Mouse (Mus musculus): ENCODE results near the gene As3mt.
"Not testable (repeated sequence)": the region's sequence is repeated elsewhere in the genome, so short reads cannot be mapped to it uniquely, and the experiment has no call there.

Gene As3mt

GRCm38 (mm10) chr19:46752235-46752634 is 45.0 kb downstream of the As3mt start:
- no peak for DNase-seq (ENCODE audit: low spot score in 2 of 2)

DNA sequence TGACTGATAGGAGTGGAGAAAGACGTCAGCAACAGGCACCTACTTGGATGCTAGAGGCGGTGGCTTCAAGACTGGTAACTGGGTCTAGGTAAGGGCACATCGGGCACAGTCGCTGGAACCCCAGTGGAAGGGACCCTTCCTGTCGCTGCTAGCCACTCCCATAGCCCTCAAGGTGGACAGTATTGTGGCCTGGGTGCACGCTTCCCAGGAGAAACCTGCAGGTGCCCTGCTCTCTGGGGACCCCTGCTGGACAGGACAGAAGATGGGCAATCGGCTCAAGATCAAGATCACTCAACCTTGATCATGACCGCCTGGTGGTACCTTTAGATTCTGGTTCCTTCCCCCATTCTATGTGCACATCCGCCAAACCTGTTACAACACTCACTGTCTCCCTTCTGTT is 47.8 kb downstream of the As3mt start:
- DNase-seq (ENCODE audit: low spot score in 2 of 2) = peak in 1 of 2 experiments; percentile 16

DNA sequence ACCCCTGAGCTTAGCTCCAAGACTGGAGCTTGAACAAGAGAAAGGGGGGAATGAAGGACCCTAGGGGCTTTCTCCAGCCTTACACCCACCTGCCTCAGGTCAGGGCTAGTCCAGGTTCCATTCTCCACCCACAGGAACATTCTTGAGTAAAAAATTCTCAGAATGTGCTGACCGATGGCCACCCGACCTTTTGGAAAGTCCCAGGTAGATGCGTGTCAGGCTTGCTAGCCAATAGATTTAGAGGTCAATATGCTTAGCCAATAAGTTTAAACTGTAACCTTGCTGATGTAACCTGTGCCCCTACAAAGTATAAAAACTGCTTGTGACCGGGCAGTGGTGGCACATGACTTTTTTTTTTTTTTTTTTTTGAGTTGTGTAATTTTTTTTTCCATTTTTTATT is 49.0 kb downstream of the As3mt start:
- DNase-seq (ENCODE audit: low spot score in 2 of 2) = no peak

DNA sequence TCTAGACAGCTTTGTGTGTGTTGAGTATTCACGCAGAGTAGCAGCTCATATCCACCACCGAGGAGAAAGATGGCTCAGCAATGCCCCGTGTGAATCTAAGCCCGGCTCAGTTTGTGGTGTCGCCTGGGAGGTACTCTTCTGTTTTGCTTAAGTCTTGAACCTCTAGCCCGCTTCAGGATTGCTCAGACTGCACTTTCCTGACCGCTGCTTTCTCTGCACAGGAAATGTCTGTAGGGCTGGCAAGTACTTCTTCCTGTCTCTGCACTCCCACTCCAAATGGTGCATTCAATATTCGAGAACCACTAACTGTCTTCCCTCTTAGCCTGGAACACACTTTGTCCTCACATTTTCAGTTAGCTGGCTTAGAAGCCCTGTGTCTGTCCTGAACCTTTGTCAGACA is 51.8 kb downstream of the As3mt start:
- DNase-seq (ENCODE audit: low spot score in 2 of 2) = no peak

GRCm38 (mm10) chr19:46759909-46760308 is 52.7 kb downstream of the As3mt start:
- not testable (repeated sequence) for DNase-seq (ENCODE audit: low spot score in 2 of 2)

GRCm38 (mm10) chr19:46760375-46761160 is 53.3 kb downstream of the As3mt start:
- peak; percentile 71 to 87 for DNase-seq (ENCODE audit: low spot score in 2 of 2)

DNA sequence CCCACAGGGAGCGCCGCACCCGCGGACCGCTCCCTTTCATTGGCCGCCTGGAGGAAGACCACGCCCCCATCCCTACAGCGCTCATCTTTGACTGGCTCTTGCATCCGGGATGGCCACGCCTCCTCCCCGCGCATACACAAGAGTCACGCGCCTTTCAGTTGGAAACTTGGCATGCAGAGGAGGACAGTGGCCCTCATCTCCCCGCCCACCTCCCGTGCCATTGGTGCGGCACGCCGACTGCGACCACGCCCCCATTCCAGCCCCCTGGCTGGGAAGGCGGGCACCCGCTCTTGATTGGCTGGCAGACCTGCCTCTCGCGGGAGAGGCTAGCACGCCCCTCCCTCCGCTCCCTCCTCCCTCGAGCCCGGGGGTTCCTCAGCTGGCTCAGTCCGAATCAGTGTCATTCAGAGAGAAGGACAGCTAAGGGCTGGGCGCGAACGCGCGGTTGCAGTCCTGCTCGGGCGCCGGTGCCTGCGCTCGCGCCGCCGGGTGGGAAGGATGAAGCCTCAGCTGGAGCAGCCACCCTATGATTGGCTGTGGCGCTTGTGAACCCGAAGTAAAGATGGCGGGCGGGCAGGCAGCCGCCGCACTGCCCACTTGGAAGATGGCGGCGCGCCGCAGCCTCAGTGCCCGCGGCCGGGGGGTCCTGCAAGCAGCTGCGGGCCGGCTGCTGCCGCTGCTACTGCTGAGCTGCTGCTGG is 54.1 kb downstream of the As3mt start, which contains the start of gene Cnnm2:
Gene Cnnm2 (plus strand): TSS at position 350 of the 700 bp plus-strand sequence.
- DNase-seq (ENCODE audit: low spot score in 2 of 2) = peak; percentile 99 to 100

GRCm38 (mm10) chr19:46761971-46762290 is 54.7 kb downstream of the As3mt start:
- no peak for DNase-seq (ENCODE audit: low spot score in 2 of 2)

GRCm38 (mm10) chr19:46762291-46762991 is 55.2 kb downstream of the As3mt start:
- peak in 1 of 2 experiments; percentile 37 for DNase-seq (ENCODE audit: low spot score in 2 of 2)

- peak in 1 of 2 experiments; percentile 10 for DNase-seq (ENCODE audit: low spot score in 2 of 2)
Observed at GRCm38 (mm10) chr19:46762992-46763342, 55.7 kb downstream of the As3mt start.

GRCm38 (mm10) chr19:46763356-46763755 is 56.1 kb downstream of the As3mt start:
- no peak for DNase-seq (ENCODE audit: low spot score in 2 of 2)

- no peak for DNase-seq (ENCODE audit: low spot score in 2 of 2)
Observed at GRCm38 (mm10) chr19:46763932-46764762, 56.9 kb downstream of the As3mt start.

DNA sequence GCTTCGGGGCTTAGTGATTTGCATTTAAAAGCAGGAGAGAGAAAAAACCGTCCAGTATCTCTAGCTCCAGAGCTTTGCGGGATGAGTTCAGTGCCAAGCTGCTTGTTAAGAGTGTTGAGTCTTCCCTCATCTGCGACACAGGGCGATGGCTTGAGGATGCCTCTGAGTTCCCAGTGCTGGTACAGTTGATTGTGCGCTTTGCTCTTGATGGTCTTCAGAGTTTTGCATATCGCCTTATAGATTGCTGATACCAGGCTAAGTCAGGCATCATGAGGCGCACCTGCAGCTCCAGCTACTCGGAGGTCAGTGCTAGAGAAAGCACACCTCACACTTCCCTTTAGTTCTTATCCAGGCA is 57.5 kb downstream of the As3mt start:
- DNase-seq (ENCODE audit: low spot score in 2 of 2) = no peak

DNA sequence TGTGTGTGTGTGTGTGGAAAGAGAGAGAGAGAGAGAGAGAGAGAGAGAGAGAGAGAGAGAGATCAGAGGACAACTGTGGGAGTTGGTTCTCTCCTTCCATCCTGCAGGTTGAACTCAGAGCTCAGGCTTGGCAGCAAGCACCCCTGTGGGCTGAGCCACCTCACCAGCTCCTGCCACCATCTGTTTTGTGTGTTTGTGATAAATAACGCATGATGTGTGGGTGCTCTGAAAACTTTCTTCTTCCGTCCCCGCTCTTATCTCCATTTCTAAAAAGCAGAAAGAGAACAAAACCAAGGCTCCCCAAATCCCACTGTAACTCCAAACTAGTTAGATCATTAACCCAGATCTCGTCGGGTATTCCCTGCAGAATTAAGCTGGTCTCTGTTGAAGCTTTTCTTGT is 58.9 kb downstream of the As3mt start:
- DNase-seq (ENCODE audit: low spot score in 2 of 2) = no peak

- DNase-seq (ENCODE audit: low spot score in 2 of 2) = no peak
Observed at GRCm38 (mm10) chr19:46769759-46770158, 62.5 kb downstream of the As3mt start.

GRCm38 (mm10) chr19:46771801-46772200 is 64.5 kb downstream of the As3mt start:
- DNase-seq (ENCODE audit: low spot score in 2 of 2) = no peak

DNA sequence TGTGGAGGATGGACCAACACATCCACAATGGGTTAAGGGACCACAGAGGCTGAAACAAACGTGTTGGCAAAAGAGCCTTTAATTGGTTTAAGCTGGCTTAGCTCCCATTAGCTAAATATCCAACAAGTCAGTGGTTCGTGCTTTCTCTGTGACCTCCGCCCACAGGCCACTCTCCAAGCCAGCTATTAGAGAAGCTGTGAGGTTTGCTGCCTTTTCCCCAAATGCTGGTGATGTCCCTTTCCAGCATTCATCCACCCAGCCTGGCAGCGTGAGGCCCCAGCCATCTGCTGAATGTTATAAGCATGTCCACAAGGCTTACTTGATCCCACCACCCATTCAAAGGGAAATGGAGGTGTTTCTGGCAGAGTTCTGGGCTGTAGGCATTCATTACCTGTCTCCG is 69.1 kb downstream of the As3mt start:
- no peak for DNase-seq (ENCODE audit: low spot score in 2 of 2)

DNA sequence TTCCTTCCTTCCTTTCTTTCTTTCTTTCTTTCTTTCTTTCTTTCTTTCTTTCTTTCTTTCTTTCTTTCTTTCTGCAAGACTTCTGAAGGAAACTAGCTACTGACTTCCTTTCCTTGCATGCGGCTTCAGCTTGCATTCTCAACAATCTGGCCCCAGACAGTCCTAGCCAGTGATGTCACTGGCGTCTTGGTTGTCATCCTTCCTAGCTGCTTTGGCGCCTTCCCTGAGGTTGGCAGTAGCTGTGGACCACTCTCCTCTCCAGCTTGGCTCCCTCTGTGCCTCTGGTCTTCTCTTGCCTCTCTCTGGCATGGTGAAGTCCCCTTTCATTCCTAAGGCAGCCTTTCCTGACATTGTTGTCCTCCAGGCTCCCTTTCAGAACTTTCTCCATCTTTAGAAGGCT is 69.6 kb downstream of the As3mt start:
- DNase-seq (ENCODE audit: low spot score in 2 of 2) = no peak

GRCm38 (mm10) chr19:46777928-46778680 is 70.8 kb downstream of the As3mt start:
- no peak for DNase-seq (ENCODE audit: low spot score in 2 of 2)

- not testable (repeated sequence) for DNase-seq (ENCODE audit: low spot score in 2 of 2)
Observed at GRCm38 (mm10) chr19:46779130-46779529, 71.9 kb downstream of the As3mt start.

GRCm38 (mm10) chr19:46784038-46784437 is 76.8 kb downstream of the As3mt start:
- no peak for DNase-seq (ENCODE audit: low spot score in 2 of 2)

Measured in spleen, postnatal 14 days (tissue).